Mouse (Mus musculus): ENCODE results near the gene Ptov1. TPM values are rescaled to one million over a fixed set of nuclear protein-coding genes. Genes with fewer than 3 reads are reported as not detected.

Ptov1 gene
- polyA plus RNA-seq, 1 experiment: 359 TPM

GRCm38 (mm10) chr7:44848561-44849415, 20.8 kb downstream of the Ptov1 start, which contains the start of the genes Akt1s1 and Tbc1d17:
TSS of gene Akt1s1 (plus strand) at chr7:44848991.
TSS of gene Tbc1d17 (minus strand) at chr7:44849079.
- peak within 1 kb of the TSS; percentile 87 for H3K27ac ChIP-seq (ENCODE audit: insufficient read depth, low read length)
- peak; percentile 87 for TF ChIP-seq POLR2A (IDR thresholded peaks at IDR 0.05; ENCODE audit: extremely low read depth, insufficient read depth, low read length)
- no peak for TF ChIP-seq CTCF (IDR thresholded peaks at IDR 0.05; ENCODE audit: extremely low read depth, insufficient read depth, low read length)

DNA sequence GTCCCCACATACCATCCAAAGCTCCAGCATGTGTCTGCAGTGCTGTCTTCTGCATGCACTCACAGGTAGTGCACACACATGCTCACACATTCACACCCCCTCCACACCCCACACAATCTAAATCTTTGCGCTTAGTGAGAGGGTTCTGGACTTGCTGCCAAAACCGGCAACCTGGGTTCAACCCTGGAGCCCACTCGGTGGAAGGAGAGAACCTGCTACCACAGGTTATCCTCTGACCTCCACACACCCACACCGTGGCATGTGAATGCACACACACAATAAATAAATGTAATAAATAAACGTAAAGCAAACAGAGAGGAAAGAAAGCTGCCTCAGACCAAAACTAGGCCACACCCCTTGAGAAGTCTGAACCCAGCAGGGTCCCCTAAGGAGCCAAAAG, 21.8 kb downstream of the Ptov1 start:
- Histone ChIP-seq H3K4me1 (ENCODE audit: control insufficient read depth, insufficient read depth, low read length) (peaks cover 3% of the 10 kb centered on the region), H3K27ac (ENCODE audit: insufficient read depth, low read length) (no peak overlapping the region), H3K4me3 (ENCODE audit: insufficient read depth, low read length) (peak overlapping the region; percentile 45)
- TF ChIP-seq POLR2A (IDR thresholded peaks at IDR 0.05; ENCODE audit: extremely low read depth, insufficient read depth, low read length) (no peak), CTCF (IDR thresholded peaks at IDR 0.05; ENCODE audit: extremely low read depth, insufficient read depth, low read length) (no peak)

More at GRCm38 (mm10) chr7:44848561-44849415, 20.8 kb downstream of the Ptov1 start, which contains the start of the genes Akt1s1 and Tbc1d17:
- peak within 1 kb of the TSS; percentile 45 for H3K4me3 ChIP-seq (ENCODE audit: insufficient read depth, low read length)
- peaks cover 3% of the 10 kb centered on the region for H3K4me1 ChIP-seq (ENCODE audit: control insufficient read depth, insufficient read depth, low read length)

GRCm38 (mm10) chr7:44846804-44847203, 22.8 kb downstream of the Ptov1 start:
- Histone ChIP-seq H3K4me3 (ENCODE audit: insufficient read depth, low read length) (no peak overlapping the region), H3K4me1 (ENCODE audit: control insufficient read depth, insufficient read depth, low read length) (peaks cover 3% of the 10 kb centered on the region), H3K27ac (ENCODE audit: insufficient read depth, low read length) (no peak overlapping the region)
- TF ChIP-seq POLR2A (IDR thresholded peaks at IDR 0.05; ENCODE audit: extremely low read depth, insufficient read depth, low read length) (no peak), CTCF (IDR thresholded peaks at IDR 0.05; ENCODE audit: extremely low read depth, insufficient read depth, low read length) (no peak)

DNA sequence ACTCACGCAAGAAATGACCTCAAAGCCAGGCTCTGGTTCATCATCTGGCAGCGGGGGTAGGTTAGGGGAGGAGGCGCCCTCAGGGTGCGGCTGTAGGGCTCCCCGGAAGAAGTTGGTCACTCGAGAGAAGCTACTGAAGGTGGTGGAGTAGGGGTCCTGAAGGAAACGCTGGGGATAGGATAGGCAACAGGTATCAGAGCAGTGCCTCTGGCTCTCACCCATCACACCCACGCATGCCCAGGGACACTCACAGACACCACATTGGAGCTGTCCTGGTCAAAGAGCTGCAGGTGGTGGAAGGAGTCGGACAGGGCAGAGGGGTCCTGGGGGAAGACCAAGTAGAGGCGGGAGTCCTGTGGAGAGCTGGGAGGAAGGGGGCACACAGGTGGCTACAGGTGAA, 24.6 kb downstream of the Ptov1 start:
- no peak overlapping the region for H3K27ac ChIP-seq (ENCODE audit: insufficient read depth, low read length)
- H3K4me1 ChIP-seq (ENCODE audit: control insufficient read depth, insufficient read depth, low read length): peaks cover 3% of the 10 kb centered on the region
- no peak overlapping the region for H3K4me3 ChIP-seq (ENCODE audit: insufficient read depth, low read length)
- TF ChIP-seq POLR2A (IDR thresholded peaks at IDR 0.05; ENCODE audit: extremely low read depth, insufficient read depth, low read length) (no peak), CTCF (IDR thresholded peaks at IDR 0.05; ENCODE audit: extremely low read depth, insufficient read depth, low read length) (no peak)

- Histone ChIP-seq H3K4me1 (ENCODE audit: control insufficient read depth, insufficient read depth, low read length) (no peaks in the 10 kb centered on the region), H3K27ac (ENCODE audit: insufficient read depth, low read length) (no peak overlapping the region), H3K4me3 (ENCODE audit: insufficient read depth, low read length) (no peak overlapping the region)
- TF ChIP-seq POLR2A (IDR thresholded peaks at IDR 0.05; ENCODE audit: extremely low read depth, insufficient read depth, low read length): no peak
- no peak for TF ChIP-seq CTCF (IDR thresholded peaks at IDR 0.05; ENCODE audit: extremely low read depth, insufficient read depth, low read length)
Observed at GRCm38 (mm10) chr7:44841825-44842463, 27.6 kb downstream of the Ptov1 start.

- TF ChIP-seq POLR2A (IDR thresholded peaks at IDR 0.05; ENCODE audit: extremely low read depth, insufficient read depth, low read length) (no peak), CTCF (IDR thresholded peaks at IDR 0.05; ENCODE audit: extremely low read depth, insufficient read depth, low read length) (no peak)
- Histone ChIP-seq H3K4me3 (ENCODE audit: insufficient read depth, low read length) (no peak overlapping the region), H3K4me1 (ENCODE audit: control insufficient read depth, insufficient read depth, low read length) (no peaks in the 10 kb centered on the region), H3K27ac (ENCODE audit: insufficient read depth, low read length) (no peak overlapping the region)
Observed at GRCm38 (mm10) chr7:44840426-44840825, 29.2 kb downstream of the Ptov1 start.

GRCm38 (mm10) chr7:44839491-44840191, 29.9 kb downstream of the Ptov1 start:
- TF ChIP-seq CTCF (IDR thresholded peaks at IDR 0.05; ENCODE audit: extremely low read depth, insufficient read depth, low read length) (no peak), POLR2A (IDR thresholded peaks at IDR 0.05; ENCODE audit: extremely low read depth, insufficient read depth, low read length) (peak; percentile 40; the same call in 1 of the 2 replicates)
- Histone ChIP-seq H3K4me1 (ENCODE audit: control insufficient read depth, insufficient read depth, low read length) (no peaks in the 10 kb centered on the region), H3K27ac (ENCODE audit: insufficient read depth, low read length) (no peak overlapping the region), H3K4me3 (ENCODE audit: insufficient read depth, low read length) (no peak overlapping the region)

DNA sequence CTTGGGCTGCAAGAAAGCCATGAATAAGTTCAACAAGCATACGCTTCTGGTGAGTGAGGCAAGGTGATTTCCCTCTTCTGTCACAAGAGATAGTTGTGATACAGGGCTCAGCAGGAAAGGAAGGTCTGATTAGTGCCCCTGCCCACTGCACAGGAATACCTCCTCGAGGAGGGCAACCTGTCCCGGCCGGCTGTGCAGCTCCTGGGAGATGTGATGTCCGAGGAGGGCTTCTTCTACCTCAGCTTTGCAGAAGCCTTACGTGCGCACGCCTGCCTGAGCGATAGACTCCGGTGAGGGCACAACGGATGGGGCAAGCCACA, 30.5 kb downstream of the Ptov1 start:
- no peaks in the 10 kb centered on the region for H3K4me1 ChIP-seq (ENCODE audit: control insufficient read depth, insufficient read depth, low read length)
- TF ChIP-seq CTCF (IDR thresholded peaks at IDR 0.05; ENCODE audit: extremely low read depth, insufficient read depth, low read length) (no peak), POLR2A (IDR thresholded peaks at IDR 0.05; ENCODE audit: extremely low read depth, insufficient read depth, low read length) (no peak)
- no peak overlapping the region for H3K27ac ChIP-seq (ENCODE audit: insufficient read depth, low read length)
- H3K4me3 ChIP-seq (ENCODE audit: insufficient read depth, low read length): no peak overlapping the region

DNA sequence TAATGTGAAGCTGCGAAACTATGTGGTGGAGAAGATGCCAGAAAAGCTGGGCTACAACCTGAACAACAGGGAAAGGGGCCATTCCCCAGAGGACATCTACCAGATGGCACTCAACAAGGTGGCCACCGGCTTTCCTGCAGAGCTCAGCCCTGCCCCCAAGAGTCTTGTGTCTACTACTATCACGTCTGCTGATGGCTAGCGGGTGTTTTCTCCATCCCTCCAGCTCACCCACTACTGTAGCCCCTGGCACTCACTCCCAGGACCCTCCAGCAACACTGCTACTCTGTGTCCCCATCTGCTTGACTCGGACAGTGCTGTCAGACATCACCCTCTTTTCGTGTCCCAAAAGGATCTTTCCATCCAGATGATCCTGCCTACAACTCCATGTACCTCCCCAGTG, 31.5 kb downstream of the Ptov1 start:
- no peak overlapping the region for H3K27ac ChIP-seq (ENCODE audit: insufficient read depth, low read length)
- H3K4me1 ChIP-seq (ENCODE audit: control insufficient read depth, insufficient read depth, low read length): no peaks in the 10 kb centered on the region

More for the DNA sequence above, 31.5 kb downstream of the Ptov1 start:
- TF ChIP-seq CTCF (IDR thresholded peaks at IDR 0.05; ENCODE audit: extremely low read depth, insufficient read depth, low read length) (no peak), POLR2A (IDR thresholded peaks at IDR 0.05; ENCODE audit: extremely low read depth, insufficient read depth, low read length) (no peak)
- H3K4me3 ChIP-seq (ENCODE audit: insufficient read depth, low read length): no peak overlapping the region
